Mouse (Mus musculus) brown adipose tissue, adult 24 weeks (tissue): ENCODE measurements around the gene Zbtb16. TPM values are rescaled to one million over a fixed set of nuclear protein-coding genes. Genes with fewer than 3 reads are reported as not detected.

ENCODE experiments used
- H3K27ac ChIP-seq: fragments of 200-500 bp; replicated peaks from 2 replicates; pipeline ENCODE4 v1.5.1; 2012; ENCODE audit warnings: low read depth, mild to moderate bottlenecking, low read length
- H3K4me1 ChIP-seq: fragments of 200-500 bp; 2 replicates; pipeline ENCODE4 v1.6.1; 2012; ENCODE audit warnings: low read length, mixed read lengths; ENCODE audit not compliant: control insufficient read depth, insufficient read depth, insufficient read length
- H3K4me3 ChIP-seq: fragments of 200-500 bp; 2 replicates; pipeline ENCODE4 v1.5.1; 2012; ENCODE audit warnings: low read depth, mild to moderate bottlenecking, low read length, moderate library complexity; ENCODE audit not compliant: insufficient read depth
- polyA plus RNA-seq: library from polyadenylated mRNA; stranded (reverse); fragments of >200 nt; gene quantifications from 2 replicates; pipeline ENCODE4 v1.2.4, GENCODE M21; 2012; ENCODE audit not compliant: missing spikeins, insufficient read depth, insufficient read length

Zbtb16 gene
- polyA plus RNA-seq, 1 experiment = 7.9 TPM

DNA sequence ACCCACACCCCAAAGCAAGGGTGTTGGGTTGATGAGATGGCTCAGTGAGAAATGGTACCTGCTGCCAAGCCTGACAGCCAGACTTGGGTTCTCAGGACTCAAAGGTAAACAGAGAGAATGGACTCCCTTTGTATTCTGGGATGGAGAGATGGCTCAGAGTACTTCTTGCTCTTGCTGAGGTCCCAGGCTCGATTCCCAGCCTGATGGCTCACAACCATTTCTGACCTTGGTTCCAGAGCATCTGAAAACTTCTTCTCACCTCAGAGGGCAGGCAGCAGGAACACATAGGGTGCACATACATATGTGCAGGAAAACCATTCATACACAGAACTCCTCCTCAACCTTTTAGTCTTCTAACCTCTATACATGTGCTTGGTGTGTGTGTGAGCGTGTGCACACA, 185.2 kb downstream of the Zbtb16 start:
- H3K4me3 ChIP-seq = no peak overlapping the region
- peak overlapping the region; percentile 71; the same call in 1 of the 2 replicates for H3K27ac ChIP-seq
- peaks cover 23% of the 10 kb centered on the region for H3K4me1 ChIP-seq

DNA sequence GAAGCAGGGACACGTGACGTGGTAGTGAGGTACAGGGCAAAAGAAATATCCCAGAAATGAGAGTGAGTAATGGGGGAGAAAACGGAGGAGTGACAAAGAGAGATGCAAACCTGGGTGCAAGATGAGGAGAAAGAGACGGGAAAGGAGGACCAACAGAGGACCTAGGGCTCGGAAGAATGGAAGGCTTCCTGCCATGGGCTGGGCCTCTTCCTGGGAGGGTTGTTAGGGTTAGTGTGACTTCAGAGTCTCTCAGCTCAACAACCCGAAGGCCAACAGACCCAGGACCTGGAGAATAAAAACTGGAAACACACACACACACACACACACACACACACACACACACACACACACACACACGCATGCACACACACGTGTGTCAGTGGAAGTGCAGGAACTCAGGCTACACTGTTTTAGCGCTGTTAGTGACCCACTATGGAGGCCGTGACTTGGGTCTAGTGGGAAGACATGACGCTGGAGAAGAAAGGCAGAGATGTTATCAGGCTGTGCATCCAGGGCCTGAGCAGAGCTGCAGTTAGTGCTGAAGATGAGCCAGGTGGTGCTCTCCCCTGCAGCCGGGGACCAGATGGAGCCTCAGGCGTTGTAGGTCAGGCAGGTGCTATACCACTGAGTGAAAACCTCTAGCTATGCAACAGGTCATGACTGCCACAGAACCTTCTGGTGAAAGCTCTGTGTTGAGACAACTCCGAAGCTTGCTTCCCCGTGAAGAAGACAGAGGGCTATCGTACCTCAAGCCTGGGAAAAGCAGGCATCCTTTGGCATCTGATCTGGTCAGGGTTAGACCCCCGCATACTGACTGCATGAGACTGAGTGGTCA, 186.0 kb downstream of the Zbtb16 start:
- peak overlapping the region; percentile 19; the same call in 1 of the 2 replicates for H3K4me3 ChIP-seq
- peaks cover 19% of the 10 kb centered on the region for H3K4me1 ChIP-seq
- peak overlapping the region; percentile 71 for H3K27ac ChIP-seq

DNA sequence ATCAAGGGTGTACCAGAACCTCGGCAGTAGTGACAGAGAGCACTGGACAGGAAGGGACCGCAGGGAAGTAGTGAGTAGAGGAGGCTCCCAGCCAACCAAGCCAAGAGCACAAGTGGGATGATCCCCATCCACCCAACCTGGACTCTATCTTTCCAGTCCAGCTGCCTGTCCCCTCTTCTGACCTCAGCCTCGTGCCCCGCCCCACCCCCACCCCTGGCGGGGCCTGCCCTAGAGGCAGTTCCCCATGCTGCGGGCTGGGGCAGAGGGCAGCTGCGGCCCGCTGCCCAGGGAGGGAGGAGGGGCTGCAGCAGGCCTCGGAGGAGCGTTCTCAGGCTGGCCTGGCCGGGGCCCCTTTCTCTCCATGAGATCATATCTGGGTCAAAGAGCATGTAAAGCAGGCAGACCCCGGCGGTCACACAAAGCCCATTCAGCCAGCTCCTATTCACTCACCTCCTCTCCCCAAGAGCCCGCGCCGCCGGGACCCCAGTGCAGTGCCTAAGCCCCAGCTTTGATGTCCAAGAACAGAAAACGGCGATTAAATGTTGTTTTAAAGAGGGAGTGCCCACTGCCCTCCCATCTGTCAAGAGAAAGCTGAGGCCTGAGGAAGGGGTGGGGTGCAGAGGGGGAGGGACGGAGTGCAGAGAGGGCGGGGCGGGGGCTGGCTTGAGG, 186.8 kb downstream of the Zbtb16 start:
- H3K27ac ChIP-seq = peak overlapping the region; percentile 92
- H3K4me1 ChIP-seq = peaks cover 19% of the 10 kb centered on the region
- peak overlapping the region; percentile 62 for H3K4me3 ChIP-seq

DNA sequence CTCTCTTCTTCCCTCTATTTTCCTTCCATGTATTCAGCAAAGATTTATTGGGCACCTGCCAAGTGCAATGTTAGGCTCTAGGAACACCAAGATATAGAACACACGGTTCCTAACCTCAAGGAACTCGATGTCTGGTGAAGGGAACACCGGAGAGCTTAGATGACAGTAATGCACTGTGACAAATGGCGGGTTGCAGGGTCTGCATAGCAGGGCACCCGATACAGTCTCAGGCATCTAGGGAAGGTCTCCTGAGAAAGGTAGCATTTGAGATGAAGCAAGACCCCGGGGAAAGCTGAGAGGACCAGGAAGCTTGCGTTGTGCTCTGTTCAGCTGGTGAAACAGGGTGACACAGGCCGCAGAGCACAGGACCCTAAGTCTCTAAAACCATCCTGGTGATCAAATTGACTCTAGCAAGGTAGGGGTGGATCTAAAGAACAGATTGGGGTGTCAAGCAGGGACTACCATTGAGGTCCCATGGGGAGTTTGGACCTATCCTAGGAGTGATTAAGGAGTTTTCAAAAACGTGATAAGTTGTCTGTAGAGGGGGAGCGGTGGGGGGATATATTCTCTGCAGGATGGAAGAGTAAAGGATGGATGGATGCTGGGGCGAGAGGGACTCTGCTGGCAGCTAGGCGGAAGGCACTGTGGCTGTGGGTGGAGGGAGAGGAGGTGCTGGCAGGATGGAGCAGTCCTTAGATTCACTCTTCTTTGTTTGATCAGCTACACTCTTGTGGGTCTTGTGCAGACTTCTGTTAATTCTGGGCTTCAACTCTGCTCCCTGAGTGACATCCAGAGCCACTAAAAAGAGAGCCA, 187.5 kb downstream of the Zbtb16 start:
- Histone ChIP-seq H3K4me3 (peak overlapping the region; percentile 62), H3K27ac (peak overlapping the region; percentile 92), H3K4me1 (peaks cover 16% of the 10 kb centered on the region)

DNA sequence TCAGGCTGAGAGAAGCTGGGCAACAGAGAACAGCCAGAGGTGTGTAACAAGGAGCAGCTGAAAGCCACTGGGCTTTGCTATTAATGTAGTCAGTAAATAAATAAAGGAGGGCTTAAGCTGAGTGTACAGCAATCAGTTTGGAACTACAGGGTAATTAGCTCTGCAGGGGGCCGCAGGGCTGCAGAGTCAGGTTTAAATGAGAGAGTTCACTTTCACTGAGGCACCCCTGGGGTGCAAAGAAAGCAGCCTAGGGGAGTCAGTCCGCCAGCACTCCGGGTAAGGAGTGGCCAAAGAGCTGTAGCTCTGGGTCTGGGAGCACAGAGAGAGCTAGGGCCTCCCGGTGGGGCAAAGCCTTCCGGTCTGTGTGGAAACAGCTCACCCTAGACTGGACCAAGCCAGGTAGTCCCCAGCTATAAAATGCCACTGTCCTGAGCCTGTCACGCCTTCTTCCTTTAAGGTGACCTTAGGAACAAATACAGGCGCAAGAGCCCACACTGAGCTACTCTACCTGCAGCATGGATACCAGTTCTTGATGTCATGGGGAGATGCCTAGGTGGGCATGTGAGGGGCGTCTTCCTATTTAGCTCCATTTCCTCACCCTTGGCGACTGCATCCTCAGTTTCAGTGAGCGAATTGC, 188.3 kb downstream of the Zbtb16 start:
- H3K4me1 ChIP-seq = peaks cover 16% of the 10 kb centered on the region
- H3K27ac ChIP-seq = peak overlapping the region; percentile 92; the same call in 1 of the 2 replicates
- peak overlapping the region; percentile 5; the same call in 1 of the 2 replicates for H3K4me3 ChIP-seq

DNA sequence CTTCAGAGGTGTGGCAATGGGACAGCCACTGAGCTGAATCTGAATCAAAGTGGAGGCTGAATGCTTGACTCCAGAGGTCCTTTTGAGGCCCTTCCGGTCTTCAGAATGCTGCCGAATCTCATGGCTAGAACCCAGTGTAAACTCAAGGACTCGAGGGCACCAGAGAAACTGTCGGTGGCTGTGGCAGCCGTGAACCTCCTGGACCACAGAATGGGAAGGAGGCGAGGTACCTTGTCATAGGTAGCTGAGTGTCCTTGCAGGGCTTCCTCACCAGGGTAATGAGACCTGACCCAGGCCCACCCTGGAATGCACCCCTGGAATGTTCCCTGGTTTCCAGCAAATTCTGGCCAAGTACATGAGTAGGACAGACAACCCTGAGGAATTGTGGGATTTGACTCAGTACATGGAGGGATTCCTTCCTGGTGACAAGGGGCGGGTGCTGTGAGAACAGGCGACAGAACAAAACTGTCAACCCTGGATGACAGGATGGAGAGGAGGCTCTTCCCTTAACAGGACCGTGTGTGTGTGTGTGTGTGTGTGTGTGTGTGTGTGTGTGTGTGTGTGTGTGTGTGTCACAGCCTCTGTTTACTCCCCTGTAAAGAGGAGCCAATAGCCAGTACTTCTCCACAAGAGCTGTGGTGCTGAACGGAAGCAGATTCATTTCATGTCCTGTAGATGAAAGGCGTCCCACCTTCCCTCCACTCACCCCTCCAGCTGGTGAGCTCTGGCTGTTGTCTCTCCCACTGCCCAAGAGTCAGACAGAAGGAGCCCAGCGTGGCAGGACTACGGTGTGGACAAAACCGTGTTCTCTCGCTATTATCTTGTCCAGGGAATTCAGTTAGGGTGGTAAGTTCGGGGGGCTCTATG, 189.0 kb downstream of the Zbtb16 start:
- Histone ChIP-seq H3K4me1 (peaks cover 16% of the 10 kb centered on the region), H3K27ac (peak overlapping the region; percentile 92), H3K4me3 (no peak overlapping the region)

DNA sequence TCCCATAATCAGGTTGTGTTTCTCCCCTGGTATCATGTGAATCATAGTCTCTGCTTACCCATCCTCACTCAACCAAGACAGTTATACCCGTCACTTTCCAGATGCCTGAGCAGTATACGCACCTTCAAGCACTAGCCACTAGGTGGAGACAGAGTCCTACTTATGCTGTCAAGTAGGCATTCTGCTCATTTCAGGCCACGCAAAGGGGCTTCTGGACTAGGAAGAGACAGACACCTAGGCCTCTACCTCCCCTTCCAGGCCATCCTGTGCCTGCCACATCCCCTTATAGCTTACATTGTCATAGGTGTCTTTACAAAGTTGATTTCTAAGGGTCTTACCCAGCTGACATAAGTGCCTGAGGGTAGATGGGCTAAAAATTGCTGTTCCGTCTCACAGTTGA, 189.8 kb downstream of the Zbtb16 start:
- Histone ChIP-seq H3K27ac (peak overlapping the region; percentile 92), H3K4me3 (no peak overlapping the region), H3K4me1 (peaks cover 16% of the 10 kb centered on the region)

DNA sequence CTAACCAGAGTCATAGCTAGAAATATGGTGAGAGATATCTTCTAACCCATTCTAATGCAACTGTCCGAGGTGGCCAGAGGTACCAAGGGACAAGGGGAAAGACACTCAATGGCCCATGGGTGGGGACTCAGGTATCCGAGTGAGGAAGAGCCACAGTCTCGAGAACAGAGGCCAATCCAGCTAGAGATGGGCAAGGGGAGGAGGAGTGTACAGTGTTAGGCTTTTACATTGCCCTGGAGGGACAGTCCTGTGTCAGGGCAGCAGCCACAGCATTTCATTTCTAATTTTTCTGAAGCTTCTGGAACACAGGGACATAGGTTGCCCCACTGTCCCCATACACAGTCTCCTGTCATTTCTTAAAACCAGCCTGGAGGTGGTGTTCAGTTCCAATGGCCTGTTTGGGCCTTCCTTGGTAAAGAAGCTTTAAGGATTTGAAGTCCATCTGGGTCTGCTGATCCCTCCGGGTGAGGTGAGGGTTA, 190.3 kb downstream of the Zbtb16 start:
- Histone ChIP-seq H3K4me1 (peaks cover 16% of the 10 kb centered on the region), H3K4me3 (no peak overlapping the region), H3K27ac (no peak overlapping the region)

DNA sequence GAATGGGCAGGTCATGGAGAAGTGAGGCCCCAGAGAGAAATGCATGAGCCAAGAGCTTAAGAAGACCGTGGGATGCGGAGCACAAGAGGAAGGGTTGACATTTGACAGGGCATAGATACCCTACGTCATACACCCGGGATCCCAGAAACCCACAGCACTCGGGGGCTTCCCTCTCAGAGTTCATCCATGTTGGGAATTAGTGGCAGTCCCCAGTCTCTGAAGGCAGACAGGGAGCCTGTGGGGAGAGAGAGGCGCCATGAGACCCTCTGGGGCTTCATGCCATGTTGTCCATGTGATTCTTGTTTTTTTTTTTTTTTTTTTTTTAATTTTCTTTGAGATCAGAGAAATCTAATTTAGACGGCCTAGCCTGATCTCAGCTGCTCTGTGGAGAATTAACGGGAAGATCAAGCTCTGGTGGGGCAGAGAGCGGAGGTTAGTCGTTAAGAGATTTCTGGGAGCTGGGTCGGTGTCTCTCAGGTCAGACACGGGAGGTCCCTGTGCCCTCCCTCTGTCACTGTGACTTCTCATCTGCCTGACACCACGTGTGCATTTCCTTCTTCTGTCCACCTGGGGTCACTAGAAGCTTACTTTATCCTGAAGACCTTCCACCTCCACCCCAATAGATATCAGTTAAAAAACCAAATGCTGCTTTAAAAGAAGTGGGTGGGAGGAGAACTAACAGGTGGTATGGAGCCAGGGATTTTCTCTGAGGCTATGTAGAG, 190.9 kb downstream of the Zbtb16 start:
- H3K27ac ChIP-seq = no peak overlapping the region
- H3K4me1 ChIP-seq = peaks cover 12% of the 10 kb centered on the region
- no peak overlapping the region for H3K4me3 ChIP-seq

DNA sequence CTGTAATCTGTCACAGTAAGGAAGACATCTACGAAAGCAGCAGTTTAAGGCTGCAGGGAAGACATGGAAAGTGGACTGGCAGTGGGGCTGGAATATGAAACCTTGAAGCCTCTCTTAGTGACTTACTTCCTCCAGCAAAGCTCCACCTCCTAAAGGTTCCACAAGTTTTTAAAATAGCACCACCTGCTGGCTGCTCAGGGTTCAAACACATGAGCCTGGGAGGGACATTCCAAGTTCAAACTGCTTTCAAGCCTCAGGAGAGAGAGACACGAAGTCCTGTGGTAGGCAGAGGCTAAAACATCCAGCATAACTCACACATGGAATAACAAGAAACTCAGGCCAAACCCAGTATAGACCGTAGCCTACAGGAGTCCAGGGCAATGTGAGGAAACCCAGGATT, 191.6 kb downstream of the Zbtb16 start:
- H3K4me1 ChIP-seq = peaks cover 11% of the 10 kb centered on the region
- no peak overlapping the region for H3K27ac ChIP-seq
- no peak overlapping the region for H3K4me3 ChIP-seq

DNA sequence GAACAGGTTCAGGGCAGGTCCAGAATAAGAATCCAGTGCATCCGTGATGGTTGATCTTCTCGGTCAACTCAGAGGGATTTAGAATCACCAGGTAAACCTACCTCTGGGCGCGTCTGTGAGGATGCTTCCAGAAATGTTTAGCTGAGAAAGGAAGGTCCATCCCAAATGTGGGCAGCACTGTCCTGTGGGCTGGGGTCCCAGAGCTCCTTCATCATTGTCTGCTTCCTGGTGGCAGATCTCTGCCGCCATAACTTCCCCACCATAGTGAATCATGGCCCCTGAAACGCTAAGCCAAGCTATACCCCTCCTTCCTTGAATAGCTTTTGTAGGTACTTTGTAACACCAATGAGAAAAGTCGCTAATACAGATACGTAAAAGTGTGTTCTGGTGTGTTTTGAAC, 194.4 kb downstream of the Zbtb16 start:
- H3K27ac ChIP-seq = no peak overlapping the region
- 0 out of 2 replicates have a peak, but pooled peaks cover 2% of the 10 kb centered on the region for H3K4me1 ChIP-seq
- no peak overlapping the region for H3K4me3 ChIP-seq

DNA sequence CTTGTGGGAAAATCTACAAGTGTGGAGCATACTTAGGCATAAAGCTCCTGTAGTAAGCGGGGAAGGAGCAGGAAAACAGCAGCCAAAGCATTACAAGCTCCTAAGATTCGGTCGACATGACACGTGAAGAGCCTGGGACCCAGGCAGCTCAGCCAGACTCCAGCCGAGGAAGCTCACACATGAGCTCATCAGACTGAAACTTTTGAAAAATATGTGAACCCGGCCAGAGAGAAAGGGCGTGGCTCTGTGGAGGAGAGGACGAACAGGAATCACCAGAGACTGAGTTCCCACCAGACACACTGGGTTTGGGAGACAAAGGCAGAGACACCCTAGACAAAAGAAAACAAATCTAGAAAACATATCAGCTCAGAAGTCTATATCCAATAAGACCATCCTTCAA, 195.1 kb downstream of the Zbtb16 start:
- Histone ChIP-seq H3K4me3 (no peak overlapping the region), H3K27ac (no peak overlapping the region)

DNA sequence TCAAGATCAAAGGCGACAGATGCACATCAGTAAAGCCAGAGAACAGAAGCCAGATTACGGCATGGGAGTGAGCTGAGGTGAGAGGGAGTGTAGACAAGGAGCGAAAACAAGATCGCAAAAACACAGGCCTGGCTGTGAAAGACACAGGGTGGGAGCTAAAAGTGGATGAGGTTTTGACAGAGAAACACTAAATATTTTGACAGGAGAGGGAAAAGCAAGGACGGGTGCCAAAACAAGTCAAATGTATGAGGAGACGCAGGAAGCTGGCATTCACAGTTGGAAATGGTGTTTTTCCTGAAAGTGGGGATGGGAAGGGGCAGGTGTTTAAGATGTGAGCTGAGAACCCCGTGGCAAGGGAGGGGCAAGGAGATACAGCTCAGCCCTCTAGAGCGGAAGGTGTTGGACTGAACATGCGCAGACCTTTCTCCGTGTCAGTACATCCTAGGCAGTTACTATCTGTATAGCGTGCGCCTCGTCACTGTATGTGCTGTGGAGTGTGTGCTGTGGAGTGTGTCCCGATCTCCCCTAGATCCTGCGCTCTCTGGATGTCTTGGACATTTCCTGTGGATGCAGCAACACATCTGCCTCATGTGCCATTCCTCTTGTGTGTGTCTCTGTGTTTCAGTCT, 197.7 kb downstream of the Zbtb16 start:
- no peak overlapping the region for H3K4me3 ChIP-seq
- H3K27ac ChIP-seq = no peak overlapping the region
- 0 out of 2 replicates have a peak, but pooled peaks cover 2% of the 10 kb centered on the region for H3K4me1 ChIP-seq

More for the DNA sequence above, 195.1 kb downstream of the Zbtb16 start:
- H3K4me1 ChIP-seq = 0 out of 2 replicates have a peak, but pooled peaks cover 2% of the 10 kb centered on the region
